Mouse (Mus musculus): ENCODE results near the gene Dtnbp1.

The Dtnbp1 gene

DNA sequence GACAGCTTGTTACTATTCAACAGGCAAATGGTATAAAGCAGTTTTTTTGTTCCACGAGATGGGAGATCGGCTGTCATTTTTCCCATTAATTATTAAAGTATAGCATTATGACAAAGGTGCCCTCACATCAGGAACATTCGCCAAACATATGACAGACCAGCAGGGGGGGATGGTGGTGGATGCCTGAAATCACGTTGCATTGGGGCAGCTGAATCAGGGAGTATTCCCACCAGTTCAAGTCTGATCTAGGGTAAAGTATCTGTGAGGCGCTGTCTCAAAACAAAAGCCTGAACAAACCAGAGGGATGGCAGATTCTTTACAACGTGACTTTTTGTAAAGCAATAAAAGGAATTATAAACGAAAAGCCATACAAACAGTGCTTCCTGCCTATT, 1.1 kb downstream of the Dtnbp1 start:
- DNase-seq = no peak

- no peak for DNase-seq
These were observed 2.7 kb downstream of the Dtnbp1 start for GRCm38 (mm10) chr13:44999211-44999610.

DNA sequence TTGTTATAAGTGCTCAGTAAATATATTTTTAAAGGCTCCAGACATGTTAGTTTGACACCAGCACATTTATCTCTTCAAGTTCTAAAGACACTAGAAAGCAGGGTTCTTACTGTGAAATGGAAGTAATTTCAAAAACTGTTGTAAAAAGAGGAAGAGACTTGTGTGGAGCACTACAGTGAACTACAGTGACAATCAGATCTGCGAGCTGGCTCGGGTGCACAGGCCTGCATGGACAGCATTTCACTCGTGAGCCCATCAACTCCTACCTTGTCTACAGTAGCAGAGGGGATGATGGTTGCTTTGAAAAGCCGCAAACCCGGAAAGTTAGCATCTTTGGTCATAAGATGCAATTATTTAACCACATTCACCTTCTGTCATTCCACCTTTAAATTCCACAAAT, 5.6 kb downstream of the Dtnbp1 start:
- DNase-seq = no peak

GRCm38 (mm10) chr13:44992550-44993205, 9.3 kb downstream of the Dtnbp1 start:
- no peak for DNase-seq

DNA sequence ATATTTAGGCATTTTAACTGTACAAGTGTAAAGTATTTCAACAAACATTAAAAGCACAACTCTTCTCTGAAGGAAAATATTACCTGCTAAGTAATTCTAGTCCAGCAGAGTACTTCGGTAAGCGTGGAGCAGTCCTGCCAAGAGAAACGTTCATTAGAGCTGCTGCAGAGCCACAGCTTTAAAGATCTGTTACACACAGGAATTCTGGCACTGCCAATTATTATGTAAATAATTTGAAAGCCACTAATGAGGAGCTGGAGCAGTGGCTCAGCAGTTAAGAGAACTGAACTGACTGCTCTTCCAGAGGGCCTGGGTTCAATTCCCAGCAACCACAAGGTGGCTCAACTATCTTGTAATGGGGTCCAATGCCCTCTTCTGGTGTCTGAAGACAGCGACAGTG, 10.0 kb downstream of the Dtnbp1 start:
- DNase-seq = no peak

- no peak for DNase-seq
These were observed 11.8 kb downstream of the Dtnbp1 start for GRCm38 (mm10) chr13:44990073-44990682.

- no peak for DNase-seq
These were observed 15.6 kb downstream of the Dtnbp1 start for GRCm38 (mm10) chr13:44986352-44986751.

DNA sequence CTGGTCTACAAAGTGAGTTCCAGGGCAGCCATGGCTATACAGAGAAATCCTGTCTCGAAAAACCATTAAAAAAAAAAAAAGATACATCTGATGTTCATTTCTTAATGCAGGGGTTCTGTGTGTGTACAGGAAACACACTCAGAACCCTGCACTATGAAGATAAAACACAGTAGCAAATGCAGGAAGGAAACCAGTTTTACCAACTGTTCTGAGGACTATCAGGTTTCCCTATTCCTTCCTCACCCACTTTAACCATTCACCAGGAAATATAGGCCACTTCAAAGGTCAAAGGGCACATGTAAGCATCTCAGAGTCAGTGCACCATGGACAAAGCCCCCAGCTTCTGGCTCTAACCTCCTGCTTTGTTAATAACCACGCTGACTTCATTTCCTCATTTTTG, 16.6 kb downstream of the Dtnbp1 start:
- no peak for DNase-seq

- DNase-seq = no peak
These were observed 18.1 kb downstream of the Dtnbp1 start for GRCm38 (mm10) chr13:44983635-44984401.

- no peak for DNase-seq
These were observed 19.1 kb downstream of the Dtnbp1 start for GRCm38 (mm10) chr13:44982799-44983198.

DNA sequence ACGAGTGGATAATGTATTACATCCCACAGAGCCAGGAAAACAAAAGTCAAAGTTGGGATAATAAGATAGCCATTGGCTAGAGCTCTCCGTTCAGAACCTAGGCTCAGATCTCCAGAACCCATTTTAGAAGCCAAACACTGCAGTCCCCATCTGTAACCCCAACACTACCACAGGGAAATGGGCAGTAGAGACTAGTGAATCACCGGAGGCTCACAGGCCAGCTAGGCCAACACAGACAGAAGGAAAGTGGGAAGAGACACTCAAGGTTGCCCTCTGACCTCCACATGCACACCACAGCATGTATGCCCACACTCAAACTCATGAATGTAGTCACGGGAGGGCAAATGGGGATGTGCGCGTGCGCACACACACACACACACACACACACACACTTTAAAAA, 22.5 kb downstream of the Dtnbp1 start:
- no peak for DNase-seq

DNA sequence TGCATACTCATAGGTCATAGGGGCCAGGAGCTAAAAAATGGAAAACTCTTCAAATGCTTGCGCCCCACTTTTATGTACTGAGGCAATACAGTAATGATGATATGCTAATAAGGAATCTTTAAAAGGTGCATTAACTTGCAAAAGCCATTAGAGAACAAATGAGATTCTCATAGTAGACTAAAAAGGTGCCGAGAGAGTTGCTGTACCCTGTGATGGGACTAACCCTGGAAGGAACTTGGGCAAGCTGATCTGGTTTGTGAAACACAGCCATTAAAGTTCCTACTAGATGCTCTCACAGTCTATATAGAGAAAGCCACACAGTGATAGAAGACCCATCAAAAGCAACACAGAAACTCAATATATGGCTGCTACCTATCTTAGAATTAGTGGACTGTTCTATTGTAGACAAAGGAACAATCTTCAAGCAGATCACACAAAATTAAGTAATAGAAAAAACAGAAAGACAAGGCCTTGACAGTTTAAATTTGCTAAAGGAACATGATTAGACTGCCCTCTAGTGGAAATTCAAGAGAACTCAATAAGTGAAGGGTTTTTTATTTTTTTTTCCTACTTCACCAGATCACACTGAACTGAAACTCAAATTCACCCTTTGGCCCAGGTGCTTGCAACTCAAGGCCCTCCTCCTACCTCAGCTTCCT, 24.3 kb downstream of the Dtnbp1 start:
- no peak for DNase-seq

- DNase-seq = no peak
These were observed 24.9 kb downstream of the Dtnbp1 start for GRCm38 (mm10) chr13:44977059-44977458.

DNA sequence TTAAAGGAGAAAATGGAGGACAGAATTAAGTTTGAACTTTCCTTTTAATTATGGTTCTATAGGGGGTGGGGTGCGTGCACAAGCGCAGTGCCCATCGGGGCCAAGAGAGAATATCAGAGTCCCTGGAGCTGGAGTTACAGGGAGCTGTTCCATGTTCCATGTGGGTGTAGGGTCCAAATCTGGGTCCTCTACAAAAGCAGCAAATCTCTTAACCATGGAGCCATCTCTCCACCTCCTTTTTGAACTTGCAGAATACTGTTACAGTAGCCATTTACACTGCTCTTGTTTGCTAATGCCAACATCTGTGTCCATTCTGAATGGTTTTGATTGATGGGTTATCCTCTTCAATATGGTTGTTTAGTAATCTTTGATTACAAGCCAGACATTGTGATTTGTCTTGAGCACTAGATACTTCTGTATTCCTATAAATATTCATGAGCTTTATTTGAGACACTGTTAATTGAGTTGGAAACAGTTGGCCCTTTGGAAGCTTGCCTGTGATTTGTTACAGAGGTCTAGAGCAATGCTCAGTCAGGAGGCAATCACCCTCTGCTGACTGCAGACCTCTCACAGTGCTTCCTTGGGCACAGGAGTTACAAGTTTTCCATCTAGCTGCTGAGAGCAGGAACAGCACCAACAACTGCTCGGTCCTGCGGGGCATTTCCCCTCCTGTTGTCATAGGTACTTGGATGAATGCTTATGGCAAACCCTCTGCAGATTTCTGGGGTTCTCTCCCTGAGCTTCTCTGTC, 41.2 kb downstream of the Dtnbp1 start:
- DNase-seq = no peak

- DNase-seq = no peak
These were observed 44.9 kb downstream of the Dtnbp1 start for GRCm38 (mm10) chr13:44957049-44957448.

- DNase-seq = no peak
These were observed 46.2 kb downstream of the Dtnbp1 start for GRCm38 (mm10) chr13:44955781-44956180.

DNA sequence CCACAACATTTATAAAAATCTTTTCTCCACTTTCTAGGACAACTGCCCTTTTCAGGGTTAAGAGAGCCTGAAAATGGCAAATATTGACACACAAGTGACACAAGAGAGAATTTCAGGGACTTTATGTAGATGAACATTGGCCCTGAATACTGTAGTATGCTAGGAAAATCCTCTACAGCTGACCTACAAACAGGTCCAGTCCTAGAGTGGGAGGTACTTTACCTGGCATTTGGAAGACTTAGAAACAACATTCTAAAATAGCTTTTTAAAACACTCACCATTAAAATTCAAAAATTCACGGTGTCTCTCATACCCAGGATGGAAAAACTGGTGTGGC, 47.7 kb downstream of the Dtnbp1 start:
- no peak for DNase-seq

- DNase-seq = no peak
These were observed 48.3 kb downstream of the Dtnbp1 start for GRCm38 (mm10) chr13:44953546-44954231.

GRCm38 (mm10) chr13:44952393-44953086, 49.4 kb downstream of the Dtnbp1 start:
- DNase-seq = no peak

- DNase-seq = no peak
These were observed 53.4 kb downstream of the Dtnbp1 start for GRCm38 (mm10) chr13:44948320-44949250.

All from right cerebral cortex, postnatal 14 days (tissue).